Mouse (Mus musculus) thymus, adult 2 months (tissue): ENCODE data around the gene Cd2ap.

Experiments
- CTCF ChIP-seq: fragments of 200-500 bp; IDR thresholded peaks from 2 replicates; pipeline ENCODE4 v1.5.1; 2012; ENCODE audit warnings: mild to moderate bottlenecking, control low read depth, low read length, moderate library complexity, borderline replicate concordance; ENCODE audit not compliant: control insufficient read depth, poor library complexity, insufficient read depth; ENCODE audit errors: extremely low read depth
- POLR2A ChIP-seq: fragments of 200-500 bp; IDR thresholded peaks from 2 replicates; pipeline ENCODE4 v1.6.1; 2012; ENCODE audit warnings: mild to moderate bottlenecking, low read length, control low read depth, moderate library complexity; ENCODE audit not compliant: control insufficient read depth, poor library complexity, insufficient read depth; ENCODE audit errors: extremely low read depth

- TF ChIP-seq POLR2A (no peak), CTCF (no peak)
These were observed 7.9 kb upstream of the Cd2ap start for GRCm38 (mm10) chr17:42884382-42884781.
